Mouse (Mus musculus): ENCODE results near the gene Cpm. TPM values are rescaled to one million over a fixed set of nuclear protein-coding genes. Genes with fewer than 3 reads are reported as not detected.

Cpm gene
- polyA plus RNA-seq, 1 experiment, result 6.6 TPM

- TF ChIP-seq CTCF (IDR thresholded peaks at IDR 0.05; ENCODE audit: extremely low read depth, insufficient read depth, low read length) (no peak), POLR2A (IDR thresholded peaks at IDR 0.05; ENCODE audit: extremely low read depth, insufficient read depth, low read length) (no peak)
- H3K27ac ChIP-seq (ENCODE audit: insufficient read depth, low read length), result no peak overlapping the region
- H3K4me1 ChIP-seq (ENCODE audit: control insufficient read depth, insufficient read depth, low read length), result no peaks in the 10 kb centered on the region; the same call in 1 of the 2 replicates
- no peak overlapping the region for H3K4me3 ChIP-seq (ENCODE audit: insufficient read depth, low read length)
Measured at GRCm38 (mm10) chr10:117601146-117602035, 27.9 kb upstream of the Cpm start.

GRCm38 (mm10) chr10:117602325-117603129 is 26.8 kb upstream of the Cpm start:
- Histone ChIP-seq H3K4me3 (ENCODE audit: insufficient read depth, low read length) (no peak overlapping the region), H3K27ac (ENCODE audit: insufficient read depth, low read length) (no peak overlapping the region), H3K4me1 (ENCODE audit: control insufficient read depth, insufficient read depth, low read length) (no peaks in the 10 kb centered on the region; the same call in 1 of the 2 replicates)
- no peak for TF ChIP-seq CTCF (IDR thresholded peaks at IDR 0.05; ENCODE audit: extremely low read depth, insufficient read depth, low read length)
- TF ChIP-seq POLR2A (IDR thresholded peaks at IDR 0.05; ENCODE audit: extremely low read depth, insufficient read depth, low read length), result no peak

- TF ChIP-seq POLR2A (IDR thresholded peaks at IDR 0.05; ENCODE audit: extremely low read depth, insufficient read depth, low read length) (no peak), CTCF (IDR thresholded peaks at IDR 0.05; ENCODE audit: extremely low read depth, insufficient read depth, low read length) (no peak)
- H3K27ac ChIP-seq (ENCODE audit: insufficient read depth, low read length), result no peak overlapping the region
- H3K4me1 ChIP-seq (ENCODE audit: control insufficient read depth, insufficient read depth, low read length), result no peaks in the 10 kb centered on the region; the same call in 1 of the 2 replicates
- H3K4me3 ChIP-seq (ENCODE audit: insufficient read depth, low read length), result no peak overlapping the region
Measured at GRCm38 (mm10) chr10:117603130-117603833, 26.0 kb upstream of the Cpm start.

GRCm38 (mm10) chr10:117603834-117604623 is 25.3 kb upstream of the Cpm start:
- H3K4me3 ChIP-seq (ENCODE audit: insufficient read depth, low read length), result no peak overlapping the region
- no peak for TF ChIP-seq CTCF (IDR thresholded peaks at IDR 0.05; ENCODE audit: extremely low read depth, insufficient read depth, low read length)
- no peak for TF ChIP-seq POLR2A (IDR thresholded peaks at IDR 0.05; ENCODE audit: extremely low read depth, insufficient read depth, low read length)
- H3K4me1 ChIP-seq (ENCODE audit: control insufficient read depth, insufficient read depth, low read length), result no peaks in the 10 kb centered on the region; the same call in 1 of the 2 replicates
- no peak overlapping the region for H3K27ac ChIP-seq (ENCODE audit: insufficient read depth, low read length)

- TF ChIP-seq CTCF (IDR thresholded peaks at IDR 0.05; ENCODE audit: extremely low read depth, insufficient read depth, low read length) (no peak), POLR2A (IDR thresholded peaks at IDR 0.05; ENCODE audit: extremely low read depth, insufficient read depth, low read length) (no peak)
- H3K4me3 ChIP-seq (ENCODE audit: insufficient read depth, low read length), result no peak overlapping the region
- H3K27ac ChIP-seq (ENCODE audit: insufficient read depth, low read length), result no peak overlapping the region
- H3K4me1 ChIP-seq (ENCODE audit: control insufficient read depth, insufficient read depth, low read length), result no peaks in the 10 kb centered on the region; the same call in 1 of the 2 replicates
Measured at GRCm38 (mm10) chr10:117604624-117605282, 24.5 kb upstream of the Cpm start.

GRCm38 (mm10) chr10:117605283-117606243 is 23.7 kb upstream of the Cpm start:
- Histone ChIP-seq H3K27ac (ENCODE audit: insufficient read depth, low read length) (no peak overlapping the region), H3K4me1 (ENCODE audit: control insufficient read depth, insufficient read depth, low read length) (no peaks in the 10 kb centered on the region; the same call in 1 of the 2 replicates)
- TF ChIP-seq POLR2A (IDR thresholded peaks at IDR 0.05; ENCODE audit: extremely low read depth, insufficient read depth, low read length), result no peak
- no peak for TF ChIP-seq CTCF (IDR thresholded peaks at IDR 0.05; ENCODE audit: extremely low read depth, insufficient read depth, low read length)

GRCm38 (mm10) chr10:117606423-117606822 is 22.9 kb upstream of the Cpm start:
- Histone ChIP-seq H3K4me1 (ENCODE audit: control insufficient read depth, insufficient read depth, low read length) (no peaks in the 10 kb centered on the region; the same call in 1 of the 2 replicates), H3K4me3 (ENCODE audit: insufficient read depth, low read length) (no peak overlapping the region), H3K27ac (ENCODE audit: insufficient read depth, low read length) (no peak overlapping the region)
- no peak for TF ChIP-seq CTCF (IDR thresholded peaks at IDR 0.05; ENCODE audit: extremely low read depth, insufficient read depth, low read length)
- no peak for TF ChIP-seq POLR2A (IDR thresholded peaks at IDR 0.05; ENCODE audit: extremely low read depth, insufficient read depth, low read length)

More at GRCm38 (mm10) chr10:117605283-117606243, 23.7 kb upstream of the Cpm start:
- H3K4me3 ChIP-seq (ENCODE audit: insufficient read depth, low read length), result no peak overlapping the region
